Mouse (Mus musculus): ENCODE results near the gene Eps8l2.

DNA sequence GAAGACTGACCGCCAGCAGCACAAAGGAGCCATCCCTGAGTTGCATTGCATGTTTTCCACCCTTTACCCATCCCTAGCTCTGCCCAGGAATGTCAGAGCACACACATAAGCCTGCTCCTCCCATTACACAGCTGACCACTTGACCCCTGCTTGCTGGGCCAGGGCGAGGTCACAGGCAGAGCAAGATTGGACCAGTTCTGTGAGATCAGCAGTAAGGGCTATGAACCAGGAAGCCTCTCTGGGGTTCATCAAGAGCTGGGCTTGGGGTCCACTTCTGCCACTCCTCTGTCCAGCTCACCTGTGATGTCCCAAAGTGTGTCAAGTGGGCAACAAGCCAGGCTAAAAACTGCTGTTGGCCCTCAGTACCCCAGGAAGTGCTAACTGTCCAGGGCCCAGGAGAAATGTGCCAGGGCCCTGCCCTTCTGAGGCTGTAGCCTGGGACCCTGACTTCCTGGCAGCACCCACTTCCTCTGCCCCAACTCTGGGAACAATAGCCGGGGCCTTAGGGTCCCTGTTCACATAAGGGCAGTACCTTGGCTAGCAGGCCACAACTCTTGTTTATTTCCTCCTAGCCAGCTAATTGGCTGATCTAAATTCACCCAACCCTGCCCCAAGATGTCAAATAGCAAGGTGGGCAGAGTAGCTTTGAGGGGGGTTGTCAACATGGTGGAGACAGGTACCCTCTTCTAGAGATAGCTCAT, 814 bp upstream of the Eps8l2 start:
- TF ChIP-seq POLR2A (IDR thresholded peaks at IDR 0.05; ENCODE audit: borderline replicate concordance, extremely low read depth, insufficient read depth, insufficient read length, poor library complexity, severe bottlenecking) (no peak), CTCF (IDR thresholded peaks at IDR 0.05; ENCODE audit: borderline replicate concordance, extremely low read depth, insufficient read depth, insufficient read length) (no peak)

All from brain, embryonic 14.5 days (tissue).